Mouse (Mus musculus) left cerebral cortex, adult 8-10 months (tissue): ENCODE measurements around the gene Eomes. TPM values are rescaled to one million over a fixed set of nuclear protein-coding genes. Genes with fewer than 3 reads are reported as not detected.

Experiments used
- DNase-seq, 2 experiments: peaks; one replicate each; pipeline ENCODE4 v3.0.0; 2022; ENCODE audit warnings: low spot score in 2 of 2
- total RNA-seq, 4 experiments: library from RNA; stranded (reverse); gene quantifications; 2 replicates each; pipeline ENCODE4 v1.2.4; 2022

Eomes gene
- 1 to 10 TPM in 1 of 4 experiments, under 1 TPM in 3; 0.18 to 1.0 (median 0.32) TPM for total RNA-seq

- DNase-seq: no peak
Measured at GRCm38 (mm10) chr9:118477961-118478360, at the start of gene Eomes. TSS of gene Eomes (plus strand) at chr9:118478212.

GRCm38 (mm10) chr9:118444809-118445208, 33.2 kb upstream of the Eomes start:
- no peak for DNase-seq

GRCm38 (mm10) chr9:118449336-118449735, 28.7 kb upstream of the Eomes start:
- no peak for DNase-seq

GRCm38 (mm10) chr9:118453427-118453826, 24.6 kb upstream of the Eomes start:
- DNase-seq: no peak

- DNase-seq: no peak
Measured at GRCm38 (mm10) chr9:118455188-118455845, 22.7 kb upstream of the Eomes start.

GRCm38 (mm10) chr9:118456405-118456804, 21.6 kb upstream of the Eomes start:
- no peak for DNase-seq

- no peak for DNase-seq
Measured at GRCm38 (mm10) chr9:118458039-118458438, 20.0 kb upstream of the Eomes start.

GRCm38 (mm10) chr9:118464031-118464430, 14.0 kb upstream of the Eomes start:
- no peak for DNase-seq

GRCm38 (mm10) chr9:118468301-118468700, 9.7 kb upstream of the Eomes start:
- no peak for DNase-seq

GRCm38 (mm10) chr9:118469272-118469671, 8.7 kb upstream of the Eomes start:
- no peak for DNase-seq

GRCm38 (mm10) chr9:118471296-118471695, 6.7 kb upstream of the Eomes start:
- DNase-seq: no peak

GRCm38 (mm10) chr9:118476211-118476765, 1.7 kb upstream of the Eomes start:
- no peak for DNase-seq

- DNase-seq: no peak
Measured at GRCm38 (mm10) chr9:118476766-118477271, 1.2 kb upstream of the Eomes start.

GRCm38 (mm10) chr9:118477281-118477931, 606 bp upstream of the Eomes start:
- DNase-seq: no peak

GRCm38 (mm10) chr9:118478458-118478838, 436 bp downstream of the Eomes start:
- no peak for DNase-seq

- no peak for DNase-seq
Measured at GRCm38 (mm10) chr9:118478839-118479507, 961 bp downstream of the Eomes start.

- no peak for DNase-seq
Measured at GRCm38 (mm10) chr9:118479508-118480291, 1.7 kb downstream of the Eomes start.

GRCm38 (mm10) chr9:118480292-118480690, 2.3 kb downstream of the Eomes start:
- no peak for DNase-seq

- DNase-seq: no peak
Measured at GRCm38 (mm10) chr9:118482210-118482609, 4.2 kb downstream of the Eomes start.

GRCm38 (mm10) chr9:118486361-118487095, 8.5 kb downstream of the Eomes start:
- DNase-seq: no peak

- DNase-seq: no peak
Measured at GRCm38 (mm10) chr9:118487096-118487395, 9.0 kb downstream of the Eomes start.
